Mouse (Mus musculus): ENCODE measurements around the gene Kif1b.

Kif1b gene

DNA sequence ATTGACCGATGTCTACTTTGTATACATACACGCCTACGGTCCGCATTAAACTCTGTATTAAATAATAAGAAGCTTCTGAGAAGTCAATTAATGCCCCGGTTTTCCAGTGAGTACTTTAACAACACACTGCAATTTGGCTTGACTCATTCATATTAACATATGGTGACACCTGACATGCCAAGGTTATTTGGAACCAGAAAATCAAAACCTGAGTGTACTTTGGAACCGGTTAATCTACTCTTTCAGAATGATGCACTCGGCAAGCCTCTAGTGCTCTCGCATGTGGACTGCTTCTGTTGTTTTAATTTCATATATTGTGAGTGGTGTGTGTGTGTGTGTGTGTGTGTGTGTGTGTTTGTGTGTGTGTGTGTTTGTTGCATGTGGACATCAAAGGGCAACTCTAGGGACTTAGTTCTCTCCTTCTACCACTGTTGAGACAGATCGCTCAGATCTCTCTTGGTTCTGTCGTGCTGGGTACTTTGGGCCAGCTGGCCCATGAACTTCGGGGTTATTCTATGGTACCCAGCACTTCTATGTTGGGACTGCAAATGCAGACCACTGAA is 6.9 kb upstream of the Kif1b start:
- no peak for DNase-seq (ENCODE audit: low read depth, low spot score)

DNA sequence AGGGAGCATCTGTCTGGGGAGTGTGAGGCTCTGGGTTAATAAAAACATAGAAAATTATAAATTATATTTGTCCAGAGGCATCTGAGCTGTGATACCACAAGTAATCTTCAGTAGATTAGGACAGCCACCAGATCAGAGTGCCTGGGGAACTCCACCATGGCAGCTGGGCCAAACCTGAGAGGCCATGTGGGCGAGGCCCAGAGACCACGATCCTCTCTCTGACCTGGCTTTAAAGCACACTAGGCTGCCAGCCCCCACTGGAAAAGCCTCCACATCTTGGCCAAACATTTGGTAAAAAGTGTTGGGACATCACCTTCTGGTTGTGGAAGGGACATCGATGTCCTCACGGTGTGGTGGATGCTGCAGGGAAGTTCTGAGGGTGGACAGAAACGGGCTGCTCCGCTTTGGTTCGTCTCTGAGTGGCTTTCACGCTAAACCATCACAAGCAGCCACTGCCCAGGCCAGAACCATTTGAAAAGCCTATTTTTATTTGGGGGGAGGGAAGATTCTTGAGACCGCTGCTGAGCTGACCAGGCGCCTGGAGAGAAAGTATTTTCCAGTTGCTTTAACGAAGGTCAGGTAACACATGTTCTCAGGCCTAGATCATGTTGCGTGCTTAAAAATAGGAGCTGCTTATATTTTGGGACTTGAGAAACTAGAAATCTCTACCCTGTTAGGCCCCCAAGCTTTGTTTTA is 6.2 kb upstream of the Kif1b start:
- DNase-seq (ENCODE audit: low read depth, low spot score), result no peak

DNA sequence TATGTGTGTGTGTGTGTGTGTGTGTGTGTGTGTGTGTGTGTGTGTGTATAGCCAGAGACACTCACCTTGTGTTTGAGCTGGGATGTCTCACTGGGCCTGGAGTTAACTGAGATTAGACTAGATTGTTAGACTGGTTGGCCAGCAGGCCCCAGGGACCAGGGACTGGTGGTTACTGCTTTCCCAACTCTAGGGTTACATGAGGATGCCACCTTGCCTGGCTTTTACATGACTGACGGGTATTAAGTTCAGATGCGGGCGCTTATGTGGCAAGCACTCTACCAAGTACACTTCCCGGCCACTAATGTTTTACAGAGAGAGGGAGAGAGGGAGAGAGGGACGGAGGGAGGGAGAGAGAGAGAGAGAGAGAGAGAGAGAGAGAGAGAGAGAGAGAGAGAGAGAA is 4.5 kb upstream of the Kif1b start:
- no peak for DNase-seq (ENCODE audit: low read depth, low spot score)

DNA sequence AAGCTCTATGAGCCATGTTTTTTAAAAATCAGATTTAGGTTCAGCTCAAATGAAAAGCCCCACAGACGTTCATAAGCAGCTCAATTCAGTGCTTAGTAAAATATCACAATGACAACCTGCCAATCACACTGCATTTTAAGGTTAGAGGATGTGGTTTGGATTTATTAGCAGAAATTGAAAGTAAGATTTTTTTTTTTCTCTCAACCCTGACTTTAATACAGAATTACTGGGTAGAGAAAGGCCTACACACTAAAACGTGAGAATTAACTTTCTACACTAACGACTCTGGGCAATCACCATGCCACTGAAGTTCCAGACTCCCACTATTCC is 963 bp upstream of the Kif1b start:
- DNase-seq (ENCODE audit: low read depth, low spot score), result no peak

DNA sequence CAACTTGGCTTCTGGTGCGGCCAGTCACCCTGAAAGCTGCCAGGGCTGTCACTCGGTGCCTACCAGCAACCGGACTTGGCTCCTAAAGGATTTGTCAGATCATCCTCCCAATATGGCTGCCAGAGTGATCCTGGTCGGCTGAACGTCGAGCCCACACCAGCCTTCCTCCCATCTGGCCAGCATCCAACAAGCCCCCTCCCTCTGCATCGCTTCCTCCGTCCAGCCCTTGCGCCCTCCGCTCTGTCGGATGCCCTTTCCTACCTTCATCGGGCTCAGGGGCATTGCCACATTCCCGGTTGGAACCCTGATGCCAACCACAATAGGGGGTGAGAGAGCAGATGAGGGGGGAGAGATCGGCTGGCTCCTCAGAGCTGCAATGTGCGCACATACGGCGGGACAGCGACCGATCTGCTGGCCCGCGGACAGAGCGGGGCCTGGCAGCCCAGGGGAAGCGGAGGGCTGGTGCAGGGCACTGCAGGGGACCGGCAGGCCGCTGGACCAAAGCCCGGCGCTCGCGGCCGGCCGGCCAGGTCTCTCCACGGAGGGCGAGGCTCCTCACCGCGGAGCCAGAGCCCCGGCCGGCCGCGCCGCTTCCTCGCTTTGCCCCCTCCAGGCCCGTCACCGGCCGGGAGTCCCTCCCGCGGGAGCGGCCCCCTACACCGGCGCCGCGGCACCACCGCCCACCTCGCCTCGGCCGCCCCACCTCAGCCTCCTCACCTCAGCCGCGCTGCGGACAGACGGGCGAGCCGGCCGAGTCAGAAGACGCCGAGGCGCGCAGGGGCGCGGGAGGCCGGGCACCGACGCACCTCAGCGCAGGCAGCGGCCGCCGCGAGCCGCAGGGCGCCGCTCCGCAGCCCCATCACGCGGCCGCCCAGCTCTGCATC is 539 bp downstream of the Kif1b start:
- peak; percentile 69 for DNase-seq (ENCODE audit: low read depth, low spot score)

DNA sequence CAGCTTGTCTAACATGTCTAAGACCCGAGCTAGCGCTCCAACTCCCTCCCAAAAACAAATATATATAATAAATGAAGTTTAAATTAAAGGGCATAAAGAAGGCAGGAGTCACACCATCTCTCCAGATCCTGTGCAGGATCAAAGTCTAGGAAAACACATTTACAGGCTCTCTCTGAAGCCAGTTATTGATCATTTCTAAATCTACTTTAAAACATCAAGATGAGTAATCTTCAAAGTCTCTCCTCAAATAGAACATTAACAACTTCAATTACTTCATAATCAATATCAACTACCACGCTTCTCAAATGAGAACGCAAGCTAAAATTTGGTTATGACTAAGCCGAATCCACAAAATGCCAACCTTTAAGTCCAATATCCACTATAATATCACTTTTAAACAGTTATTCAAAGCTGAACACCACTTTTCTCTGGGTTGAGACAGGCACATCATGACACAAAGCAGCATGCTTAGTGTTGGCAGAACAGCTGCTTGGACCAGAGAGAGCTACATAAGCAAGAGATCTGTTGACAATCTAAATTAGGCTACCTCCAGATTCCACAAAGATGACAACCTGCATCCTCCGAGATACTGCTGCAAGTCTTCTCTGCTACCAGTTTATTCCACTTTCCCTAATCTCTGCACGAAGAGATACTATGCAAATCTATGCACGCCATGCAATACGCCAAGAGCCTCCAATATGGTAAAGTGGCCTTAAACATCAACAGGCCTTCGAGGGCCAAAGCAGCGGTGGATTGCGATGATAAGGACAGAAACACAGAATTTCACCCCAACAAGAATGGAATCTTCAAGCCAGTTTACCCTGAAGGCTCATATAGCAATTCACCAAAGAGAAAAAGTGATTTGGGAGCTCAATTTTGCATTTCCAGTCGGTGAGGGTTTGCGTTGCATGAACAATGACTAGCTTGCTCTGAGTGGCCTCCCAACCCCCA is 1.5 kb downstream of the Kif1b start:
- no peak for DNase-seq (ENCODE audit: low read depth, low spot score)

DNA sequence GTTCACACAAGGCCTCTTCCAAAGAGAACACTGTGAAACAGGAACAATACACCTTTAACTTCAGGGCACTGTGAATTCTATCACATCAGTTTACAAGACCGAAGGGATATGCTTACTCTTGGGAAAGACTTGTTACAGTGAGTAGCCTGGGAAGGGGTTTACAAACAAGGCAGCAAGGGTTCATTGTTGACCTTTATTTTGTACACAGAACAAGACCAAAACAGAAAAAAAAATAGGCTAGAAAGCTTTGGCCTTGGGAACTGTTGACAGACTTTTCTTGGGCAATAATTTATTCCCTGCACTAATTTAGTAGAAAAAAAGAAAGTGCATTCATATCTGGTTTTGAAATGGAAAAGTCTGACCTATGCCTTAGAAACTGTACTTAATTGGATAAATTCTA is 3.0 kb downstream of the Kif1b start:
- DNase-seq (ENCODE audit: low read depth, low spot score), result no peak

DNA sequence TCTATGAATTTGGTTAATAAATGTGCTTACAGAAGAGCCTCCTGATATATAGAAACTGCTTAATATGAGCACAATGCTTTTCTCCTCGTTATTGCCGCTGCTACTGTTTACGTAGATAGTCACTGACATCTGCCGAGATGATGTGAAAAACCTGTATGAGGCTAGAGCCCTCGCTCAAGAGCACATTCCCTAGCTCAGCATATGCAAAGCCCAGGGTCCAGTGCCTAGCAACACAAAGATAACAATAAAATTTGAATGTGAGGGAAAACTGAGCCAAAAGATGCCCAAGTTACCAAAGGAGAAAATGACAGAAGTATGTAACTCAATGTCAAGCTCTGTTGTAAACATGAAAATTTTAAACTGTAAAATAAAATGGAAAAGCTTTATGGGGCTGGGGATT is 4.0 kb downstream of the Kif1b start:
- no peak for DNase-seq (ENCODE audit: low read depth, low spot score)

DNA sequence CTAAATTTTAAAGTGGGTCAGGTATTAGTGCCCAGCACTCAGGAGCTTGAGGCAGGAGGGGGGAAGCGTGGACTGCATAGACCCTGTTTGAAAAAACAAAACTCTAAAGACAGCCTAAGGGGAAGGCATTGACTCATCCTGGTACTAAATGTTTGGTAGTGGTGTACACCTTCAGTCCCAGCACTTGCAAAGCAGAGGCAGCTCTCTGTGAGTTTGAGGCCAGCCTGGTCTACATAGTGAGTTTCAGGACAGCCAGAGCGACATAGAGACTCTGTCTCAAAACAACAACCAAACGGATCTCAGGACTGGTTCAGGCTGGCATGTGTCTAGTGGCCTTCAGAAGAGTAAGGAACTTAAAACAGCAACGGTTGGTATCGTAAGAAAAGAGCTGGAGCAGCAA is 4.7 kb downstream of the Kif1b start:
- no peak for DNase-seq (ENCODE audit: low read depth, low spot score)

DNA sequence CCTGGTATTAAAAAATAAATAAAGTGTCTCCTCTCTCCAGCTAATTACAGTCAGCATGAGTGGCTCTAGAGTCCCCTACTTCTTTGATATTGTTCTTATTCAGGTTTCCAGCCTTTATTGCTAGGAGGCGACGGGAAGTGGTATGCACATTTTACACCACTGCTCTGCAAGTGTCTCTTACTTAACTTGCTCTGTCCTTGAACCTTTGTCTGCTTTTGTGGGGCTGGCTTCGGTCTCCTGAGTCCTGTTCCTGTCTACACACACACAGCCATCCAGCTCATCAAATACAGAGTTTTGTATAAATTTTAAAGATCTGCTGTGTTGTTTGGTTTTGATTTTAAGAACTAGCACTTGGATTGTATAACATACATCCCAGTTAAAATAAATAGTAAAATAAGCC is 5.4 kb downstream of the Kif1b start:
- DNase-seq (ENCODE audit: low read depth, low spot score), result no peak

DNA sequence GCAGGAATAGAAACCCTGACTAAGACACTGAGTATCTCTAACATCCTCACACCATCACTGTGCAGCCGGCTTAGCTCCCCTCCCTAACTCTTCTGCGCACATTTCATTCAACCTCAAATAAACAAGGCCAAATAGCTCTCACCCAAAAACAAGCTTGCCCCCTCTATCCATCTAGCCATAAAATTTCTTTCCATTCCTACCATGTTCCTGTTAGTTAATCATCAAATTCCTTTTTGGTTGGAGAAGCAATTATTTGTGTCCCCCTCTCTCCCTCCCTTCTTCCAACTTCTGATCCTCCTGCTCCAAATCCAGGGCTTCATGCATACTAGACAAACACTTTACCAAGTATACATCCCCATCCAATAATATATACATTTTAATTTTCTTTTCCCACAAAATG is 11.0 kb downstream of the Kif1b start:
- DNase-seq (ENCODE audit: low read depth, low spot score), result no peak

DNA sequence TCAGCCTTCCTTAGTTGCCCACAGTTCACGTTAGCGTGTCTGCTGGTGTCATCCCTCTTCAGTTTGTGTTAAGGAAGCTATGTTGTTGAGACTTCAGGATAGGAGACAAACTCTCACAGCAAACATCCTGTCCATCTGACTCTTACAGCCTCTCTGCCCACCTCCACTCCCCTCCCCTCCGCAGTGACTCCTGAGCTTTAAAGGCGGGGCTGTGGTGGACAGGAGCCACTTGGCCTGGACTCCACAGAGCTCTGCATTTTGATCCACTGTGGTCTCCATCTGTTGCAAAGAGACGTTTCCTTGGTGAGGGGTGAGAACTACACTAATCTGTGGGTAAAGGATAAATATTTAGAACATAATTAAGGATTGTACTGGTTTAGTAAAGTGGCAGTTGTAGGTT is 14.5 kb downstream of the Kif1b start:
- DNase-seq (ENCODE audit: low read depth, low spot score), result no peak

DNA sequence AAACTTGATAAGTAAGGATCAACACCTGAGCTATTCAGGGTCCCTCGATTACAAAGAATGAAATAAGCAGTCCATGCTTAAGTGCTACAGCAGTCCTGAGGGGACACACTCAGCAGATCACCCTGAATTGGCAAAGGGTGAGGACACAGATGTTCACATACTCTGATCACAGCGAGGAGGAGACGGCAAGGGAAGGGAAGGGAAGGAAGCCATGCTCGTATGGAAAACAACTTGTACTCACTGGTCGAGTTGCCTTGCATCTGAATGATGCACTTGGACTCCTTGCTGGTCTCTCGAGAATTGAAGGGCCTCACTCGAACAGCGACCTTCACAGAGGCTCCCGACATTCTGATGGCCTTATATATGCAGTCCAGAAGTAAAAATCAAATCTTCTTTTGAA is 16.4 kb downstream of the Kif1b start:
- DNase-seq (ENCODE audit: low read depth, low spot score), result no peak

DNA sequence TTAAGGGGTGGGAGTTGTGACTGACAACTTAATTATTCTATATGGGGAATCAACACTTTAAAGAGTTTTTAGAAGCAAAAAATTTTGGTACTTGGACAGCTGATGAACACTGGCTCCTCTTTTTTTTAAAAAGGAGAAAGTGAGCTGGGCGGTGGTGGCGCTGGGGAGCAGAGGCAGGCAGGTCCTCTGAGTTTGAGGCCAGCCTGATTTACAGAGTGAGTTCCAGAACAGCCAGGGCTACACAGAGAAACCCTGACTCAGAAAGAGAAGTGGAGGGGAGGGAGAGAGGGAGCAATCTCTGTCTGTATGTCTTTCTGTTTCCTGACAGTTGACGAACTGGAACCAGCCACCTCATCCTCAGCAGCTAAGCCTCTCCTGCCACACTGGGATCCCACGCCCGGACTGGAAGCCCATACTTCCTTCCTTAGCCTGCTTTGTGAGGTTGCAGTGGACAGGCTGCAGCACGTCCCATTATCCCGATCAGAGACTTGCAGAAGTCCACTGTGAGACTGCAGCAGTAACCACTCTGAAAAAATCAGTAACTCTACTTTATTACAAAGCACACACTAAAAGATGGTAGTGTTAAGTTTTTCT is 17.2 kb downstream of the Kif1b start:
- DNase-seq (ENCODE audit: low read depth, low spot score), result no peak

DNA sequence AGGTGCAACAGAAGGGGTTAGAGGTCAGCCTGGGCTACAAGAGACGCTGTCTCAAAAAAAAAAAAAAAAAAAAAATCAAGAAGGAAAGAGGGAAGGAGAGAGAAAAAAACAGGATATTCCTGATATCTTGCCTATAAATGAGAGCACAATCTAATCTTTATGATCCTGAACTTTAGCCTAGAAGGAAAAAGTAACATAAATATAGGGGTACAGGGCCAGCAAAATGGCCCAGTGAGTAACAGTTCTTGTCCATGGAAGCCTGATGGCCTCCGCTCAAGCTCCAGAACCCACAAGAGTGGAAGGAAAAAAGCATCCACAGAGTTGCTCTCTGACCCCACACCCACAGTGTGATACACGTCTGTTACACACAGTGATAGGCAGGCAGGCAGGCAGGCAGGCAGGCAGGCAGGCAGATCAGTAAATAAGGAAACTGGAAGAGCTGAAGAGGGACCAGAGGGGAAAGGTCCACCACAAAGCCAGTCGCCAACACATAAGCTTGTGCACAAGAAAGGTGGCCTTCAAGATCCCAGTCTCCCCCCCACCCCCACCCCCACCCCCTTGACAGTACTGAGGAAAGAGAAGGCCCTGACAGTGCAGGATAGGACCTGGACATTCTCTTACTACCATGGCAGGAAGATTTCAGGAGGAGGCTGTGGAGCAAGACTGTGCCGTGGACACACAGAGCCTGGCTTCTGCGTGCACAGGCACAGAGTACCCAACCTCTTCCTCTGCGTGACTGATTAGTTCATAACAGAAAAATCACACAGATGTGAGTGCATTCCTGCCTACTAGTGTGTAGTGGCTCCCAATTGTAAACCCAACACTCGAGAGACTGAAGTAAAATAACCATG is 21.0 kb downstream of the Kif1b start:
- no peak for DNase-seq (ENCODE audit: low read depth, low spot score)

DNA sequence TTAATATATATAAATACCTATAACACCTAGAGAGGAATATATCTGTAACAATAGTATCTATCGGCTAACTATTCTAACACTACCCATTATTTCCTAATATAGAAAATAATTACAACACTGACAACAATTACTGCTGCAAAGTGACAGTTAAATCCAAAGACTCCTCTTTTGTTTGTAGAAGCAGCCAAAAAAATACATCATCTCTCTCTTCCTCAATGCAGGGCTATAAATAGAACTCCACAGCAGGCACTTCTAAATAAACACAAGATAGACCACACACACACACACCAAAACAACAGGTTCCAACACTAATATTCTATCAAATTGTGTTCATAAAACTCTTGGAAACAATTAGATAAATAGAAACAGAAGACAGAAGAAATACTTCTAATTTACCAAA is 21.8 kb downstream of the Kif1b start:
- no peak for DNase-seq (ENCODE audit: low read depth, low spot score)

DNA sequence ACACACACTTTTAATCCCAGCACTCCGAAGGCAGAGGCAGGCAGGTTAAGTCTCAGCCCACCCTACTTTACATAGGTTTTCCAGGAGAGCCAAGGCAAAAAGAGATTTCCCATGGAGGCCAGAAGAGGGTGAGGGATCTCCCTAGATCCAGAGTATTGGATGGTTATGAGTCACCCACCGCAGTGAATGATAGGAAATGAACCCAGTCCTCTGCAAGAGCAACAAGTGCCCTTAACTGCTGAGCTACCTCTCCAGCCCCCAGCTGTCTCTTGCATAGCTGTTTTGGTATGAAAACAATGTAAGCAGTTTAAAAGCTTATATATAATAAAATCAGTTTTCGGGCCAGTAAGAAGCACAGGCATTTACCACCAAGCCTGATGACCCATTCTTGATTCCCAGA is 24.5 kb downstream of the Kif1b start:
- no peak for DNase-seq (ENCODE audit: low read depth, low spot score)

DNA sequence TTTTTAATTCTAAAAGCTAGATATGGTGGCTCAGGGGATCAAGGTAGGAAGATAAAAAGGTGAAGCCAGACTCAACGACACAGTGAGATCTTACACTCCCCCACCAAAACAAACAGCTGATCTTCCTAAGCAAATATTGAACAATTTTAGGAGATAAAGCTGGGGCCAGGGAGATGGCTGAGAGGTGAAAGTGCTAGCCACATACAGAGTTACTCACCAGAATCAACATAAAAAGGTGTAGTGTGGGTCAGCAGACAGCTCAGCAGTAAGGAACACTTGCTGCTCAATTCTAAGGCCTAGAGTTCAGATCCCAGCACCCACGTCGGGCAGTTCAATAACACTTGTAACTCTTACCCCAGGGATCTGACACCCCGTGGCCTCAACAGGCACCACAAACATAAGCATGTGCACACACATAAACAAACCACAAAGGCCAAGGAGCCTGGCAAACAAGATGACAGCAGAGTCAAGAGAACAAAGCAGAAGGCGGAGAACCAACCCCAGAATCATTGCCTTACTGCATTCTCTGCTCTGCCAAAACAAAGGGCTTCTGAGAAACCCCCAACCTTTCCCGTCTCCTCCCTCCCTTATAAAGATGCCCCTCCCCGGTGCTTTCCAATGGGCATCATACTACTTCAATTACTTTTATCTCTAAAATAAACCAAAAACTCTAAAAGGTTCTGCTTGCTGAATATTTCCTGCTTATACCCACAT is 25.3 kb downstream of the Kif1b start:
- DNase-seq (ENCODE audit: low read depth, low spot score), result no peak

DNA sequence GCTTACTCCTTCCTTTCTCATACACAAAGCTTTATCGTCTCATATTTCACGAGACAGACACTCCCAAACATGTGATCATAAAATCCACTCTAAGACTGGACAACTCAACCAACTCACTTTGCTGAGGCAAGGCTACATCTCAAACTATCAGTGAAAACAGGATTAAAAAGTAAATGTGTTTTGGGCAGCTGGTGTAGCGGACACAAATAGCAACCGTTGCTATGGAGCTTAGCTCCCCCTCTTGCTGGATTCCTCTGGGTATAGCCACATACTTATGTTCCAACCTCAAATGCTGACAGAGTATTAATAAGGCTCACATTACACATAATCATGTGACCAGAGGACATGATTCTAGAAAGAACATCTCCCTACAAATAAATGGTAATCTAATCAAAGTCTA is 29.9 kb downstream of the Kif1b start:
- DNase-seq (ENCODE audit: low read depth, low spot score), result peak; percentile 73

DNA sequence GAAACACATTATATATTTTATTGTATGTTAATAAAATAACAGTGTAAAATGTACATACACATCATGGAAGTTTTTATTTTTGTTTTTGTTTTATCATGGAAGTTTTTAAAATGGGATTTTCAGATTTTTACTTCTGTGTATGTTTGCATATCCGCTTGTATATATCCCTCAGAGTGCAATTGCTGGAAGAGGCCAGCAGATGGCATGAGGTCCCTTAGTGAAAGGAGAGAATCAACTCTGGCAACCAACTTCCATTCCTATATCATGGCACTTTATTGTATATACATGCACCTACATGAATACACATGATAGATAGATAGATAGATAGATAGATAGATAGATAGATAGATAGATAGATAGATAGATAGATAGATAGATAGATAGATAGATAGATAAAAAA is 34.4 kb downstream of the Kif1b start:
- DNase-seq (ENCODE audit: low read depth, low spot score), result peak; percentile 22
